Mouse (Mus musculus): ENCODE data around the gene Lcp2.
A peak's percentile ranks its signal among the peaks of the same experiment; 100 is the strongest.
"Not testable (repeated sequence)": the region's sequence is repeated elsewhere in the genome, so short reads cannot be mapped to it uniquely, and the experiment has no call there.

The Lcp2 gene

DNA sequence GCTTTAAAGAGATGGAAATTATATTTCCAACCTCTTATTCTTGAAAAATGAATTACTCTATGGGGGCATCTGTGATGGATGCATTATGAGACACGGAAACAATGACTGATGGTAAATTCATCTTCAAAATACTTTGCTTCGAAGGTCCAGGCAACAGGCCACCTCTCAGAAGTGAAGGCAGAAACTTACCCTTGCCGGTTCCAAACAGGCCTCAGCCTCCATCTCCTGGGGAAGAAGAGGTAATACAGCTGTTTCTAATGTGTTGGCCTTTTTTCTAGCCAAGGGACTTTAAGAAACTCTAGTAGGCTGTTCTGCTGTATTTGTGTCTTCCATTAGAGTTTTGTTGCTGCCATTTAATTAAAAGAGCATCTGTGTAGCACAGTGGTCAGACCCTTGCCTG lies 40.3 kb downstream of the Lcp2 start:
- no peak for DNase-seq

- DNase-seq, result peak; percentile 39
Measured at GRCm38 (mm10) chr11:34098422-34098821, 51.7 kb downstream of the Lcp2 start, which contains the start of gene 4930469K13Rik. TSS of gene 4930469K13Rik (minus strand) at chr11:34098554.

GRCm38 (mm10) chr11:34101827-34102226 lies 55.1 kb downstream of the Lcp2 start:
- no peak for DNase-seq

DNA sequence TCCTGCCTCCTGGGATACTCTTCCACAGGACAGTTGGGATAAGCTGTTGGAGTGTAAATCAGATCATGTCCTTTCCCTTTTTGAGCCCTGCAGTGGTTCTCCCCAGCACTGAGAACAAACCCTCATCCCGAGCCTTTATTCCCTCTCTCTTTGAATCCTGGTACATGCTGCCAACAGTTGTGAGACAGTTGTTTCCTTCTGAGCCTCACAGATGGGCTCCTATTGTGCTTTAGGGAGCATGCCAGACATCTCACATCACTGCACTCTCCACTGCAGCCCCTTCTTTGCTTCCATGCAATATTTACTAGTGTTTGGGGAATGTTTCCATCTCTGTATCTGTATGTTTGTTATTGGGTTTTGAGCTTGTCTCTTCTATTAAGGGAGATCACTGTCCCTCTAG lies 58.2 kb downstream of the Lcp2 start:
- DNase-seq, result no peak

DNA sequence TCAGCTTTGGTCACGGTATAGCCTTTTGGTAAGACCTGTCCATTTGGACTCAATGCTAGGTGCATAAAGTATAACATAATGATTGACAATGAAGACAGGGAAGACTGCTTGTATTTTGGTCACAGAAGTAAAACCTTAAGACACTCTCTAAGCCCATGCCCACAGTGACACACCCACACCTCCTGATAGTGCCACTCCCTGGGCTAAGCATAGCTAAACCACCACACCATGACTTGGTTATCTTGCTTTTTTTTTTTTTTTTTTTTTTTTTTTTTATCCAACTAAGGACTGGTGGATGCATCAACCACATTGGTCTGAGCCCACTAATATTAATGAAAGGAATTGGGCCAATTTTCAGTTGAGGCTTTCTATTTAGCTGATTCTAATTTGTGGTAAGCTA lies 62.5 kb downstream of the Lcp2 start:
- DNase-seq, result no peak

GRCm38 (mm10) chr11:34111940-34112339 lies 65.2 kb downstream of the Lcp2 start:
- DNase-seq, result no peak

DNA sequence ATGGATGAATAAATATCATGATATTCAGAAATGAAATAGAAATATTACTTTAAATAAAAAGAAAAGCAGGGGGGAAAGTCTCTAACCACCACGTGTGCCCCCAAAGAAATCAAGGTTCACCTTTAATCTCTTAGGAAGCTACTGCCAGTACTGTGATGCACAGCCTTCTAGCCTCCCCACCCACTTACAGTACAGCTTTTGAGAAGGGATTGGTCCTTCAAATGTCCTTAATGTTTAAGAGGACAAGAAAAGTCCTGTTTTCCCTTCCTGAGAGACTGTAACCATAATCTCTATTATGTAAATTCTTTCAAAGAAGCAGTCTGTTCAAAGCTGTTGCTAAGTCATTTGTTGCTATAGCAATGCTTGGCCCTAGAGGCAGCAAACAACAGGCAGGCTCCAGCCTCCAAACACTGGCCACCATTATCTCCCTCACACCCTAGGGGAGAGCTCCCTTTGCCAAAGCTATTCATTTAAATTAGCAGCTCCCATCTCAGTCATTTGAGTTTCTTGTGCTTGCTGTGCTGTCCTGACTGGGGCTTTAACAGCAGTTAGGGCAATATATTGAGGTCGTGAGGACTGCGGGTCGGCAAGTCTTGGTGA lies 66.2 kb downstream of the Lcp2 start:
- DNase-seq, result no peak

- DNase-seq, result no peak
Measured at GRCm38 (mm10) chr11:34113760-34114159, 67.0 kb downstream of the Lcp2 start.

DNA sequence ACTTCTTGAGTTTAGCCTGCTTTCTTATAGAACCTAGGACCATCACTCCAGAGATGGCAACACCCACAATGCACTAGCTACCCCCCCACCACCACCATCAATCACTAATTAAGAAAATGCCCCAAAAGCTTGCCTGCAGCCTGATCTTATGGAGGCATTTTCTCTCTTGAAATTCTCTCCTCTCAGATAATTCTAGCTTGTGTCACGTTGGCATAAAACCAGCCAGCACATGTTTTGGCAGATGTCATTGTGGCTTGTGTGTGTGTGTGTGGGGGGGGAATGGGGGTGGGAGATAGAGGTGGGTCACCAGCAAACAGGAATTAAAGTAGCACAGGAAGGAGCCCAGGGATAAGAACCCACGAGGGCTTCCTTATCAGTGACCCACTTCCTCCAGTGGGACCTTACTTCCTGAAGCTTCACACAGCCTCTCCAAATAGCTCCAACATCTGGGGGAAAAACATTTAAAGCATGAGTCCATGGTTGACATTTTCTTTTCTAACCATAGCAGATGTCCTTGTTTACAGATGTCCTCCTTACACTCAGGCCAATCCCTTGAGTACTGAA lies 69.9 kb downstream of the Lcp2 start:
- no peak for DNase-seq

DNA sequence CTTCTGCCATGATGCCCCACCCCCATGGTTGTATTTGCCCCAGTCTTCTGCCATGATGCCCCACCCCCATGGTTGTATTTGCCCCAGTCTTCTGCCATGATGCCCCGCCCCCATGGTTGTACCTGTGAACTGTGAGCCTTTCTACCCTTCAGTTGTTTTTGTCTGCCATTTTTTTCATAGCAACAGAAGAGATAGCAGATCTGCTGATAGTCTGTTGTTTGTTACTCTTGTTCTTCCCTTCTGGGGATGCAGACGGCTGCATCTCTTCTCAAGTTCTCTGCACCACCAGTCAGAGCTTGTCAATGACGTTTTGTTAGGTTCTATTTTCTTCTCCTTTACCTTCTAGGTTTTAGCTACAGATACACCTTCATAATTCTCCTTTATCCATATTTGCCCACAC lies 70.9 kb downstream of the Lcp2 start:
- DNase-seq, result no peak

- no peak for DNase-seq
Measured at GRCm38 (mm10) chr11:34118319-34118718, 71.6 kb downstream of the Lcp2 start.

DNA sequence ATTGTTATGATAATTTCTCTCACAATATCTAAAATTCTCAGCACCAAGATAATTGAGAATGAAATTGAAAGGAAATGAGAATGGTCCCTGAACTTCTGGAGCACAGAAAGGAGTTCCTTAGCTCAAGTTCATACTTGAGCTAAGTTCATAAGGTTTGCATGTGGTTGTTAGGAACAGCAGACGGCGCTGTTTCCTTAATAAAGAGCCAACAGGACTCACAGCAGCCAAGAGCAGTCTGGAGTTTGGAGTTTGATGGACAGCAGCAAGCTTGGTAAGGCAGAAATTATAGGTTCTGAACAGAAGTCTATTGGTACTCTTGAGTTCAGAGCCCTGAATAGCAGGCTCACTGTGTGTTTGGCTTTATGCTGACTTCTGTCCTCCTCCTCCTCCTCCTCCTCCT lies 76.4 kb downstream of the Lcp2 start:
- DNase-seq, result peak; percentile 34

DNA sequence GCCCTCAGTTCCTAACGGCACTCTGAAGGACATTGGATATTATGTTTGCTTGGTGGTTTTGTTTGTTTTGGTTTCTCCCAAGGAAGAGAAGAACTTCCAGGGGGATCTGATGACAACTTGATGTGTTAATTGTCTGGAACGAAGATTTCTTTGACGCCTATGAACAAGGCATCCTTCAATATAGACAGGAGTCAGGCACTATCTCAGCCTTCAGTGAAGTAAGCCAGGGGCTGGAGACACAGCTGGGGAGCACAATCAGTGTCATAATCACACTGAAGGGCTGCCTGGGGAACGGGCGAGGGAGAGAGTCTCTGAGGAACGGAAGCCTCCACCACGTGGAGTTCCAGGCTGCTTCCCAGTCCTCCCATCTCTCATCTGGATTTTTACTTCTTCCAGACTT lies 78.1 kb downstream of the Lcp2 start:
- DNase-seq, result no peak

DNA sequence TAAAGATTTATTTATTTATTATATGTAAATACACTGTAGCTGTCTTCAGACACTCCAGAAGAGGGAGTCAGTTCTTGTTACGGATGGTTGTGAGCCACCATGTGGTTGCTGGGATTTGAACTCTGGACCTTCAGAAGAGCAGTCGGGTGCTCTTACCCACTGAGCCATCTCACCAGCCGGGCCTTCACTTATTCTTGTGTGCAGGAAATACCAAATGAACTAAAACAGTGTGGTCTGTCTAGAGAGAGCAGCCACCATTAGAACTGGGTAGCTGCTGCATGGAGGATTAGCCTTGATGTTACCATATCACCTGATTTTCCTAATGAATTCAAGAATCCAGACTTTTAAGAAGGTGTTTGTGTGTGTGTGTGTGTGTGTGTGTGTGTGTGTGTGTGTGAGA lies 79.0 kb downstream of the Lcp2 start:
- not testable (repeated sequence) for DNase-seq

DNA sequence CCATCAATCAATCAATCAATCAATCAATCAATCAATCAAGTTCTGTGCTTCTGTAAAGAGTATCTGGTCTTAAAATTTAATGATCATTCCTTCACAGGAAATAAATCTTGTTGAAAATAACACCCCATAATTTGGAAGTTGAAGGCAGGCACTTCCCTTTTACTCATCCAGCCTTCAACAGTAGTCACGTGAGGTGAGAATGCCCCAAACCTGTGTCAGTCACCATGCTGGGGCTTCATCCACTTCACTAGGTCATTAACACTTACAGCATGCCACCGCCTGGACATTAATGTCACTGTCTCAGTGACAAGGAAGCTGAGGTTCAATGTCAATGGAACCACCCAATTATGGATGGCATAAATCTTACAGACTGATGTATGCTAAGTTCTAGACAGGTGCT lies 81.7 kb downstream of the Lcp2 start:
- DNase-seq, result no peak

DNA sequence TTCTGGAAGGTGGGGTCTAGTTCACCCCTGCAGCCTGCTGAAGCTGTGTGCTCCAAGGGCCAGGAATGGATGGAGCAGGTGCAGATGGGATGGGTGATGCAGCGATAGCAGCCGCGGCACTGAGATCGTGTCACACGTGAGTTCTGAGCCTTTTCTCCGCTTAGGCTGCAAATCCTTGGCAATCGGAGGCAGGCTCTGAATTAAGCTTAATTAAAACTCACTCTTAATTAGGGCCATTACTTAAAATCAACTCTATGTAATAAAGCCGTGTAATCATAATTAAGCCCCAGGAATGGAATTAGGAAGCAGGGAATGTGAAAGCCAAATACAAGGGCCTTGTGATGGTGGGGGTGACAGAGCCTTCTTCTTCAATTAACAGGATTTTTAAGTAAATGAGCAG lies 92.6 kb downstream of the Lcp2 start:
- DNase-seq, result no peak

Data from thymus, postnatal 14 days (tissue).